Mouse (Mus musculus): Measurements from ENCODE around the gene Pnmal1. TPM values are rescaled to one million over a fixed set of nuclear protein-coding genes. Genes with fewer than 3 reads are reported as not detected.

Gene Pnmal1
- polyA plus RNA-seq, 1 experiment from 2014 or later = 0.15 TPM

DNA sequence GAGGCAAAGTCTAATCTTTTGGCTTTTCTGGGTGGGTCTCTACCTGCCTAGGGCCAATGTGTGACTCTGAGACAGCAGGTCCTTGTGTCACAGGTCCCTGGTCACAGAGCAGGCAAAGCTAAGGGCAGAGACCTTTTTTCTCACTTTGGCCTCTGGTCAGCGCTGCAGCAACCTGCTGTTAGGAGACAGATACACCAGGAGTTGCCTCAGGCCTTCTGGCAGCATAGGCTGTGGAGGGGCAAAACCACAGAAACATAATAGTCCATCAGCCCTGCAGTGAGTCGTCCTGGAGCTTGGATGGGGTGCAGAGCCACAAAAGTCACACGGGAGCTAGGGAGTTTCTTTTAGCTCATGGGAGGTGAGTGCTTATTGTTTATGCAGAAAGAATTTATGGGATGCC lies 40.8 kb upstream of the Pnmal1 start:
- Histone ChIP-seq H3K4me2 (no peak overlapping the region), H3K4me1 (peaks cover 67% of the 10 kb centered on the region), H3K27ac (replicated peaks) (no peak overlapping the region), H3K4me3 (no peak overlapping the region), H3K27me3 (replicated peaks) (no peaks in the 10 kb centered on the region), H3K36me3 (peaks cover 79% of the 10 kb centered on the region), H3K9ac (no peak overlapping the region), H3K9me3 (no peaks in the 10 kb centered on the region)
- 80% methylated on average over 3 of the region's 3 CpGs for WGBS
- no peak for ATAC-seq (ENCODE audit: extremely low read depth, insufficient number of reproducible peaks, low FRiP score, low TSS enrichment)

DNA sequence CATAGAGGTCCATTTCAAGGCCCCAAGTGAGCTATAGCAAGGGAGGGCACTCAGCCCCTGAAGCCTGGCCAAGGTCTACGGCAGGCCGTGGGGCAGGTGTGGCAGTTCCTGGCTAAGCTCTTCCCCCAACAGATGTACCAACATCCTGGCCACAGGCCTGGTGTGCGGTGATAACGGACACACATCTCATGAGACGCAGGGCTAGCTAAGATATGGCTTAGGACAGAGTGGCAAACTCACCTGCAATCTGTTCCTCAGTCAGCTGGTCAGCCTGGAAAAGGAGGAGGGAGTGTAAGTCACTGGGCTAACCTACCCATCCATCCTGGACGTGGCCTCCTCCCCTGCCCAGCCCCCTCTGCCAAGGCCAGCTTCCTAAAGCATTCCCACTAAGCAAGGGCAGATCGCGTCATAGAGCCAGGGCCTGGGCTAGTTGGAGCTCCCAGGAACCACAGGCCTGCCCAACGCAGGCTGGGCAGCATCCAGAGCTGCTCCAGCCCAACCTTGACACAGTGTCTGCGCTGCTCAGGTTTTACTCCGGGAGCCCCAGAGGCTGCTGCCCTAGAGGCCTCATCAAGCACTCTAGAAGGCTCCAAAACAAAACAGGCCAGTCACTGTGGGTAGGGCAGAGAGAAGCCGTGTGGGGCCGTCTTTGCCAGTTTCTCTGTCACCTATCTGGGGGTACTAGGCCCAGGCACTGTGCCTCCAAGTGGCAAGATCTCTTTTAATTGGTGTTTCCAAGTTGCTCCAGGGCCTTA lies 39.9 kb upstream of the Pnmal1 start:
- no peak overlapping the region for H3K4me3 ChIP-seq
- ATAC-seq (ENCODE audit: extremely low read depth, insufficient number of reproducible peaks, low FRiP score, low TSS enrichment) = no peak
- peaks cover 67% of the 10 kb centered on the region for H3K4me1 ChIP-seq
- H3K27ac ChIP-seq (replicated peaks) = peak overlapping the region; percentile 2; the same call in 1 of the 2 replicates
- H3K4me2 ChIP-seq = no peak overlapping the region
- WGBS = 71% methylated on average over 13 of the region's 13 CpGs
- peaks cover 72% of the 10 kb centered on the region for H3K36me3 ChIP-seq
- no peaks in the 10 kb centered on the region for H3K27me3 ChIP-seq (replicated peaks)
- H3K9ac ChIP-seq = peak overlapping the region; percentile 52
- H3K9me3 ChIP-seq = no peaks in the 10 kb centered on the region

DNA sequence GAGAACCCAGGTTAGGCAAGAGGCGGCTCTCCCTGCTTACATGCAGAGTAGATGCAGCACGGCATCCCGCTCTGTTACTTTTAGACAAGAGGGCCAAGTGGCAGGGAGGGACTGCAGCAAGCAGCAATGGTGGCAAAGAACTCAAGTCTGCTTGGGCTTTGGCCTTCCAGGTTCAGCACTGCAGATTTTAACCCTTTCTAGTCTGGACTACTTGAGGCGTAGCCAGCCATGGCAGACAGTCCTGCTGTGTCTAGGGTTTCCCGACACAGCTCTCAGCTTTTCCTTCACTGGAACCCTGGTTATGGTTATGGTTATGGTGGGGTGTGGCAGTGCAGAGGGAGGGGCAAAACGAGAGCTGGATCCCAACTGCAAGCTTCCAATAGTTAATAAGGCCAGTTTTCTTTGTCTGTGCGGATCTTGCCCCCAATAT lies 39.3 kb upstream of the Pnmal1 start:
- H3K36me3 ChIP-seq = peaks cover 66% of the 10 kb centered on the region
- H3K4me1 ChIP-seq = peaks cover 71% of the 10 kb centered on the region
- H3K27me3 ChIP-seq (replicated peaks) = no peaks in the 10 kb centered on the region
- no peak for ATAC-seq (ENCODE audit: extremely low read depth, insufficient number of reproducible peaks, low FRiP score, low TSS enrichment)
- H3K4me3 ChIP-seq = no peak overlapping the region
- no peaks in the 10 kb centered on the region for H3K9me3 ChIP-seq
- WGBS = 86% methylated on average over 7 of the region's 7 CpGs
- peak overlapping the region; percentile 52; the same call in 1 of the 2 replicates for H3K9ac ChIP-seq
- no peak overlapping the region for H3K27ac ChIP-seq (replicated peaks)
- no peak overlapping the region for H3K4me2 ChIP-seq

DNA sequence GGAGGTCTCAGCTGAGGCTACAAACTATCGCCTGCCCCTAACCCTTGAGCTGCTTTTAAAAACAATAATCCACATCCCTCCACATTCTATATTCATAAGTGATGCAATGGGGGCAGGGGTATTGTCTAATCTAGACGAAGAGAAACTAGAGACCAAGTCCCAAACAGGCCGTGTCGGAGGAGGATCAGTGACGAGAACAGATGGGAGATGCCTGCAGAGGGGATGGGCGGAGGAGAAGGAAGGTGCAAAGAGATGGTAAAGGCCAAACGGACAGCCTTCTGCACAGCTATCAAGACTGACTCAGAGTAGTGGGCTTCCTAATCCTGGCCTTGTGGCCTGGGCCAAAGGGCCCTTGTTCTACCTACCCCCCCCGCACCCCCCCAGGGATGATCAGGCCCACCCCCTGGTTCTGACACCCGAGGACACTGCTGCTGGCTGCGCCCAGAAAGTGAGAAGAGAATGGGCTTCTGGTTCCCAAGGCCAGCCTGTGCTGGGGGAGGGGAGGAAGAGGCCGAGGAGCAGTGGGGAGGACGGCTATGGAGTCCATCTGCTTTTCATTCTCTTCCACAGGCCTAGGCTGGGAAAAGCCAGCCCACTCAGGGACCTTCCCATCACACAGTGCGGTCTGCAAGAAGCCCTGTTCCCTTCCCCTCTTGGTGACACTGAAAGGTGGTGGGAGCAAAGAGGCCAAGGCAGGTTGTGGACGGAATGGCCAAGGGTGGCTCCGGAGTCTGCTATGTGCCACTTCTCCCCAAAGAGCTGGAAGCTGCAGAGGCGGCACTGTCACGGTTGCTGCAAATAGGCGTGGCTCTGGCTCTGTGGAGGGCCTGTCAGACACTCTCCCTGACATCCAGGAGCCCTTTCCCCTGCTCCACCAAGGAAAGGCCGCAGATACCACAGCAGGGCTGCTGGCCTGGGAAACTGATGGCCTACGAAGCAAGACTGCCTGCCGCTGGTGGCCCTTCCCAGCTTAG lies 38.4 kb upstream of the Pnmal1 start:
- Histone ChIP-seq H3K9ac (peak overlapping the region; percentile 98), H3K4me1 (peaks cover 66% of the 10 kb centered on the region), H3K27ac (replicated peaks) (peak overlapping the region; percentile 67), H3K4me2 (peak overlapping the region; percentile 98), H3K4me3 (peak overlapping the region; percentile 97), H3K9me3 (no peaks in the 10 kb centered on the region), H3K36me3 (peaks cover 56% of the 10 kb centered on the region), H3K27me3 (replicated peaks) (no peaks in the 10 kb centered on the region)
- 58% methylated on average over 21 of the region's 21 CpGs for WGBS
- ATAC-seq (ENCODE audit: extremely low read depth, insufficient number of reproducible peaks, low FRiP score, low TSS enrichment) = no peak

- Histone ChIP-seq H3K9ac (peak overlapping the region; percentile 98), H3K9me3 (no peaks in the 10 kb centered on the region), H3K36me3 (peaks cover 48% of the 10 kb centered on the region), H3K4me2 (peak overlapping the region; percentile 98), H3K27ac (replicated peaks) (peak overlapping the region; percentile 67), H3K4me3 (peak overlapping the region; percentile 97), H3K27me3 (replicated peaks) (no peaks in the 10 kb centered on the region), H3K4me1 (peaks cover 58% of the 10 kb centered on the region)
- 56% methylated on average over 6 of the region's 6 CpGs for WGBS
- no peak for ATAC-seq (ENCODE audit: extremely low read depth, insufficient number of reproducible peaks, low FRiP score, low TSS enrichment)
Measured at GRCm38 (mm10) chr7:16921881-16922335, 37.6 kb upstream of the Pnmal1 start.

- H3K9me3 ChIP-seq = no peaks in the 10 kb centered on the region
- H3K4me3 ChIP-seq = peak overlapping the region; percentile 97
- peaks cover 54% of the 10 kb centered on the region for H3K4me1 ChIP-seq
- WGBS = 52% methylated on average over 10 of the region's 10 CpGs
- ATAC-seq (ENCODE audit: extremely low read depth, insufficient number of reproducible peaks, low FRiP score, low TSS enrichment) = no peak
- H3K27ac ChIP-seq (replicated peaks) = peak overlapping the region; percentile 94
- no peaks in the 10 kb centered on the region for H3K27me3 ChIP-seq (replicated peaks)
- peak overlapping the region; percentile 98 for H3K9ac ChIP-seq
- H3K36me3 ChIP-seq = peaks cover 43% of the 10 kb centered on the region
- peak overlapping the region; percentile 98 for H3K4me2 ChIP-seq
Measured at GRCm38 (mm10) chr7:16922360-16922973, 37.0 kb upstream of the Pnmal1 start.

- under 1% methylated on average over 56 of the region's 57 CpGs for WGBS
- ATAC-seq (ENCODE audit: extremely low read depth, insufficient number of reproducible peaks, low FRiP score, low TSS enrichment) = no peak
Measured at GRCm38 (mm10) chr7:16923283-16924036, 36.0 kb upstream of the Pnmal1 start.

GRCm38 (mm10) chr7:16924037-16924834 lies 35.2 kb upstream of the Pnmal1 start, which contains the start of gene Calm3:
TSS of gene Calm3 (minus strand) at chr7:16924114.
- Histone ChIP-seq H3K9ac (peak within 1 kb of the TSS; percentile 98), H3K4me3 (peak within 1 kb of the TSS; percentile 97)
- ATAC-seq (ENCODE audit: extremely low read depth, insufficient number of reproducible peaks, low FRiP score, low TSS enrichment) = peak; percentile 87

More at GRCm38 (mm10) chr7:16923283-16924036, 36.0 kb upstream of the Pnmal1 start:
- Histone ChIP-seq H3K27ac (replicated peaks) (peak overlapping the region; percentile 94), H3K36me3 (peaks cover 33% of the 10 kb centered on the region), H3K4me2 (peak overlapping the region; percentile 98), H3K9me3 (no peaks in the 10 kb centered on the region), H3K27me3 (replicated peaks) (no peaks in the 10 kb centered on the region), H3K4me1 (peaks cover 46% of the 10 kb centered on the region), H3K4me3 (peak overlapping the region; percentile 97), H3K9ac (peak overlapping the region; percentile 98)

GRCm38 (mm10) chr7:16928341-16928740 lies 31.1 kb upstream of the Pnmal1 start:
- H3K9ac ChIP-seq = no peak overlapping the region
- no peak for ATAC-seq (ENCODE audit: extremely low read depth, insufficient number of reproducible peaks, low FRiP score, low TSS enrichment)
- WGBS = 43% methylated on average over 2 of the region's 2 CpGs

More at GRCm38 (mm10) chr7:16924037-16924834, 35.2 kb upstream of the Pnmal1 start, which contains the start of gene Calm3:
- Histone ChIP-seq H3K27me3 (replicated peaks) (no peaks in the 10 kb centered on the region), H3K4me2 (peak within 1 kb of the TSS; percentile 98), H3K27ac (replicated peaks) (peak within 1 kb of the TSS; percentile 94), H3K9me3 (no peaks in the 10 kb centered on the region), H3K4me1 (peaks cover 44% of the 10 kb centered on the region), H3K36me3 (peaks cover 25% of the 10 kb centered on the region)
- 2% methylated on average over 64 of the region's 64 CpGs for WGBS

DNA sequence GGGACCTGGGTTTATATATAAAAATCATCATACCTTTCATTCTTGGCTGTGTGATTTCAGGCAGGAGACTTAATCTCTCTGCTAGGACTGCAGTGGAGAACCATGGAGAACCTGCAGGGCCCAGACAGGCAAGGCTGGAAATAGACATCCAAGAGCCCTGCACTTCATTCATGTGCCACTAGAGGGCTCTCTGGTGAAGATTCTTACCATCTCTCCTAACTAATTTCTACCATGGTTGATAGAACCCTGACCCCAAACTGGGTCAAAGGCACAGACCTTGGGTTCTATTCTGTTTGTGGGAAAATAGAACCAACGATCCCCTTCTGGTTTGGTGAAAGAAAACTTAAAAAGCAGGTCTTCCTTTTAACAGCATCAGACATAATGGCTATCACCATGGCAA lies 28.6 kb upstream of the Pnmal1 start:
- WGBS = 12% methylated on average over 1 of the region's 1 CpGs
- no peak overlapping the region for H3K27ac ChIP-seq (replicated peaks)
- no peaks in the 10 kb centered on the region; the same call in 1 of the 2 replicates for H3K4me1 ChIP-seq
- no peaks in the 10 kb centered on the region for H3K27me3 ChIP-seq (replicated peaks)
- H3K4me2 ChIP-seq = no peak overlapping the region
- no peak overlapping the region for H3K9ac ChIP-seq
- no peaks in the 10 kb centered on the region for H3K9me3 ChIP-seq
- no peak overlapping the region for H3K4me3 ChIP-seq
- no peaks in the 10 kb centered on the region for H3K36me3 ChIP-seq
- no peak for ATAC-seq (ENCODE audit: extremely low read depth, insufficient number of reproducible peaks, low FRiP score, low TSS enrichment)

More at GRCm38 (mm10) chr7:16928341-16928740, 31.1 kb upstream of the Pnmal1 start:
- no peaks in the 10 kb centered on the region for H3K9me3 ChIP-seq
- peaks cover 5% of the 10 kb centered on the region; the same call in 1 of the 2 replicates for H3K4me1 ChIP-seq
- H3K36me3 ChIP-seq = no peaks in the 10 kb centered on the region
- no peak overlapping the region for H3K4me3 ChIP-seq
- H3K27ac ChIP-seq (replicated peaks) = no peak overlapping the region
- no peak overlapping the region for H3K4me2 ChIP-seq
- no peaks in the 10 kb centered on the region for H3K27me3 ChIP-seq (replicated peaks)

Measured in heart, embryonic 13.5 days (tissue).